Comparison of ENCODE assay signal across 8 mouse cellular contexts in genomic region chr5:138995721-138996311, GRCm38 (mm10). TPM values are rescaled to one million over a fixed set of nuclear protein-coding genes. Genes with fewer than 3 reads are reported as not detected.
A peak's percentile ranks its signal among the peaks of the same experiment; 100 is the strongest.
DNase-seq lines count a peak whose midpoint lies in the region; ATAC-seq and TF ChIP-seq lines count a peak whose summit lies in the region.

No protein-coding gene starts in this region.

- TF ChIP-seq CTCF in lung, embryonic 14.5 days (IDR thresholded peaks at IDR 0.05; ENCODE audit: low read depth), result peak; percentile 43; the same call in 1 of the 2 replicates

- peaks cover 80% of the 10 kb centered on the region for H3K27me3 ChIP-seq in lung, embryonic 14.5 days (ENCODE audit: insufficient read depth, low read length)

- whole genome bisulfite sequencing in lung, embryonic 14.5 days, result under 1% methylated on average over 51 of the region's 52 CpGs

- H3K4me2 ChIP-seq in lung, embryonic 14.5 days, result peak overlapping the region; percentile 92

- DNase-seq in MN1 (ENCODE audit: low spot score), result peak; percentile 84
- peak; percentile 66 for DNase-seq in cerebellum, adult 8-10 months
- DNase-seq in frontal cortex, postnatal 10 days (ENCODE audit: low spot score in 2 of 2), result peak; percentile 62 to 66
- DNase-seq in layer of hippocampus, adult 9-11 months, result peak; percentile 81
- DNase-seq in lung, embryonic 14.5 days, result peak; percentile 84
- peak; percentile 49 for DNase-seq in ovary, postnatal 14 days (ENCODE audit: low spot score)

- H3K9me3 ChIP-seq in lung, embryonic 14.5 days (ENCODE audit: low read depth, low read length), result no peaks in the 10 kb centered on the region; the same call in 1 of the 2 replicates

- peaks cover 9% of the 10 kb centered on the region; the same call in 1 of the 2 replicates for H3K4me1 ChIP-seq in lung, embryonic 14.5 days (ENCODE audit: insufficient read depth)

- H3K4me3 ChIP-seq in lung, embryonic 14.5 days (ENCODE audit: low read depth, low read length), result peak overlapping the region; percentile 70

- peak overlapping the region; percentile 83 for H3K9ac ChIP-seq in lung, embryonic 14.5 days

- 0 out of 2 replicates have a peak, but pooled peaks cover 5% of the 10 kb centered on the region for H3K36me3 ChIP-seq in lung, embryonic 14.5 days (ENCODE audit: insufficient read depth)

- H3K27ac ChIP-seq in lung, embryonic 14.5 days (ENCODE audit: low read depth), result peak overlapping the region; percentile 95

- ATAC-seq in hematopoietic stem cell, adult 5-6 weeks (replicated peaks in 1 of 2; ENCODE audit: insufficient read depth in 1 of 2, low FRiP score in 2 of 2, low TSS enrichment in 1 of 2, low read depth in 1 of 2, poor library complexity in 2 of 2, severe bottlenecking in 2 of 2), result peak; percentile 29 to 30; a peak in 2 of 4 replicates
- peak; percentile 66 for ATAC-seq in lung, embryonic 14.5 days (ENCODE audit: insufficient read depth)
- ATAC-seq in megakaryocyte-erythroid progenitor cell, adult 5-6 weeks (replicated peaks; ENCODE audit: low FRiP score, low TSS enrichment, poor library complexity, severe bottlenecking), result no peak

RNA-seq across cellular contexts. Expression of gene Pdgfa, which starts 1.4 kb away (rescaled TPM):
- total RNA-seq in hematopoietic stem cell, adult 5-6 weeks (2017), result 0.13 and 0.65 TPM in 2 replicates
- polyA plus RNA-seq in lung, embryonic 14.5 days (2014; fragmentation: Nextera tagmentation; extraction: Ambion mirVana), result 40.9 and 46.0 TPM in 2 replicates
- total RNA-seq in megakaryocyte-erythroid progenitor cell, adult 5-6 weeks (2014; fragmentation: Nextera tagmentation), result not detected in 2 replicates
- total RNA-seq in megakaryocyte-erythroid progenitor cell, adult 5-6 weeks (2017), result 1.5 TPM in 1 of 2 replicates, not detected in the other
